Mouse (Mus musculus) heart, adult 2 months (tissue): ENCODE measurements around the gene Myb.

Source experiments
- CTCF ChIP-seq: fragments of 200-600 bp; IDR thresholded peaks from 2 replicates; pipeline ENCODE4 v1.8.1; 2022; ENCODE audit warnings: antibody characterized with exemption, mild to moderate bottlenecking, moderate library complexity
- POLR2A ChIP-seq: fragments of 200-500 bp; IDR thresholded peaks from 2 replicates; pipeline ENCODE4 v1.6.1; 2011; ENCODE audit warnings: mild to moderate bottlenecking, low read depth, low read length, control low read depth; ENCODE audit not compliant: insufficient read depth

DNA sequence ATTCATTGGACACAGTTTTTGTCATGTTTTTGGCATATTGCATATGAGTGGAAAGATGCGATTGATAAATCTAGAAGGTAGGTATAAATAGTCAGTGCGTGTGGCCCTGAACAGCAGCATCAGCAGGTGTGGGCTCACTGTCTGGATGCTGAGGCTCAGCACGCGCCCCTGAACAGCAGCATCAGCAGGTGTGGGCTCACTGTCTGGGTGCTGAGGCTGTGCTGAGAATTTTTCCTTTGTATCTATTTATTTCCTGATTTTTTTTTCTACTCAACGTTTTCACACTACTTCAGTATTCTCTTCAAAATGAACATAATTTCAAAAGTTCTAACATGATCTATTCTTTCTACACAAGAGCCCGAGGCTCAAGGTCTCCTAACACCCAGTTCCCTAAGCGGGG, 84.1 kb downstream of the Myb start:
- no peak for TF ChIP-seq CTCF
- TF ChIP-seq POLR2A: no peak
